Mouse (Mus musculus) neural tube, embryonic 14.5 days (tissue): Measurements from ENCODE around the gene Zdhhc13. TPM values are rescaled to one million over a fixed set of nuclear protein-coding genes. Genes with fewer than 3 reads are reported as not detected.

Experiments
- ATAC-seq: fragments of 200-750 bp; cut with Nextera tagmentation; 2 replicates; pipeline ENCODE4 v1.8.0; 2017; ENCODE audit warnings: low read depth, mild to moderate bottlenecking, moderate TSS enrichment, moderate library complexity
- H3K27ac ChIP-seq: fragments of 300-500 bp; sonication (generic); 2 replicates; pipeline ENCODE4 v1.5.1; 2014; ENCODE audit warnings: low read depth, mild to moderate bottlenecking, control low read depth, low read length, moderate library complexity, mixed read lengths
- H3K27me3 ChIP-seq: fragments of 300-500 bp; sonication (generic); 2 replicates; pipeline ENCODE4 v1.6.1; 2014; ENCODE audit warnings: low read length; ENCODE audit not compliant: control insufficient read depth, insufficient read depth
- H3K36me3 ChIP-seq: fragments of 300-500 bp; sonication (generic); 2 replicates; pipeline ENCODE4 v1.6.1; 2014; ENCODE audit warnings: low read length, mixed read lengths; ENCODE audit not compliant: control insufficient read depth, insufficient read depth
- H3K4me1 ChIP-seq: fragments of 300-500 bp; sonication (generic); 2 replicates; pipeline ENCODE4 v1.6.1; 2014; ENCODE audit warnings: low read length; ENCODE audit not compliant: control insufficient read depth, insufficient read depth
- H3K4me2 ChIP-seq: fragments of 300-500 bp; sonication (generic); 2 replicates; pipeline ENCODE4 v1.6.1; 2014; ENCODE audit warnings: mild to moderate bottlenecking, low read depth, low read length, control low read depth
- H3K4me3 ChIP-seq: fragments of 300-500 bp; sonication (generic); 2 replicates; pipeline ENCODE4 v1.5.1; 2014; ENCODE audit warnings: low read depth, low read length, control low read depth, mixed read lengths
- H3K9ac ChIP-seq: fragments of 300-500 bp; sonication (generic); replicated peaks from 2 replicates; pipeline ENCODE4 v1.6.1; 2014; ENCODE audit warnings: low read depth, mild to moderate bottlenecking, control low read depth, low read length, mixed read lengths
- H3K9me3 ChIP-seq: fragments of 300-500 bp; sonication (generic); 2 replicates; pipeline ENCODE4 v1.6.1; 2016; ENCODE audit warnings: low read length; ENCODE audit not compliant: control insufficient read depth
- WGBS: fragments of 180-500 bp; shearing (Covaris S2); extraction: QIAGEN DNeasy Blood & Tissue Kit; methylation state at CpG from one replicate; pipeline ENCODE4 v1.1.7; 2014; 5-methylcytosine and 5-hydroxymethylcytosine counted together
- polyA plus RNA-seq: library from polyadenylated mRNA; unstranded; fragments of >200 nt; fragmentation: Nextera tagmentation; extraction: Ambion mirVana; gene quantifications from 2 replicates; pipeline ENCODE4 v1.2.1, GENCODE M21; 2014

The Zdhhc13 gene
- polyA plus RNA-seq, 1 experiment from 2014 or later = 48.1 TPM

GRCm38 (mm10) chr7:48806587-48806986 lies 17.8 kb downstream of the Zdhhc13 start:
- Histone ChIP-seq H3K27me3 (no peaks in the 10 kb centered on the region), H3K9me3 (no peaks in the 10 kb centered on the region), H3K4me1 (no peaks in the 10 kb centered on the region), H3K27ac (no peak overlapping the region), H3K36me3 (peaks cover 40% of the 10 kb centered on the region), H3K4me2 (no peak overlapping the region), H3K4me3 (no peak overlapping the region), H3K9ac (no peak overlapping the region)
- WGBS = 95% methylated on average over 4 of the region's 4 CpGs
- no peak for ATAC-seq

GRCm38 (mm10) chr7:48810652-48811051 lies 21.8 kb downstream of the Zdhhc13 start:
- Histone ChIP-seq H3K27ac (no peak overlapping the region), H3K9ac (no peak overlapping the region), H3K9me3 (no peaks in the 10 kb centered on the region), H3K4me3 (no peak overlapping the region), H3K4me1 (no peaks in the 10 kb centered on the region), H3K4me2 (no peak overlapping the region), H3K36me3 (peaks cover 28% of the 10 kb centered on the region), H3K27me3 (no peaks in the 10 kb centered on the region)
- ATAC-seq = no peak
- WGBS = 100% methylated on average over 1 of the region's 1 CpGs

- Histone ChIP-seq H3K27me3 (no peaks in the 10 kb centered on the region), H3K4me2 (no peak overlapping the region), H3K36me3 (peaks cover 20% of the 10 kb centered on the region; the same call in 1 of the 2 replicates), H3K27ac (no peak overlapping the region), H3K9me3 (no peaks in the 10 kb centered on the region), H3K4me3 (no peak overlapping the region), H3K9ac (no peak overlapping the region), H3K4me1 (no peaks in the 10 kb centered on the region)
- ATAC-seq = no peak
Observed at GRCm38 (mm10) chr7:48812358-48812757, 23.6 kb downstream of the Zdhhc13 start.

GRCm38 (mm10) chr7:48813594-48813993 lies 24.8 kb downstream of the Zdhhc13 start:
- Histone ChIP-seq H3K9me3 (no peaks in the 10 kb centered on the region), H3K27ac (no peak overlapping the region), H3K4me3 (no peak overlapping the region), H3K4me1 (no peaks in the 10 kb centered on the region), H3K27me3 (no peaks in the 10 kb centered on the region), H3K4me2 (no peak overlapping the region), H3K9ac (no peak overlapping the region), H3K36me3 (peaks cover 14% of the 10 kb centered on the region)
- WGBS = 83% methylated on average over 1 of the region's 1 CpGs
- ATAC-seq = no peak

GRCm38 (mm10) chr7:48821654-48822053 lies 32.9 kb downstream of the Zdhhc13 start:
- no peaks in the 10 kb centered on the region for H3K4me1 ChIP-seq
- H3K9me3 ChIP-seq = no peaks in the 10 kb centered on the region
- no peak overlapping the region for H3K27ac ChIP-seq
- H3K4me3 ChIP-seq = no peak overlapping the region
- H3K36me3 ChIP-seq = peaks cover 44% of the 10 kb centered on the region
- no peak overlapping the region for H3K9ac ChIP-seq
- H3K4me2 ChIP-seq = no peak overlapping the region
- no peaks in the 10 kb centered on the region for H3K27me3 ChIP-seq
- no peak for ATAC-seq
- 92% methylated on average over 5 of the region's 5 CpGs for WGBS

GRCm38 (mm10) chr7:48823621-48824020 lies 34.8 kb downstream of the Zdhhc13 start:
- no peaks in the 10 kb centered on the region for H3K9me3 ChIP-seq
- H3K4me1 ChIP-seq = no peaks in the 10 kb centered on the region
- H3K9ac ChIP-seq = no peak overlapping the region
- peaks cover 51% of the 10 kb centered on the region for H3K36me3 ChIP-seq
- no peak overlapping the region for H3K4me3 ChIP-seq
- 95% methylated on average over 3 of the region's 3 CpGs for WGBS
- H3K4me2 ChIP-seq = no peak overlapping the region
- H3K27ac ChIP-seq = no peak overlapping the region
- ATAC-seq = no peak
- H3K27me3 ChIP-seq = no peaks in the 10 kb centered on the region

GRCm38 (mm10) chr7:48824671-48825070 lies 35.9 kb downstream of the Zdhhc13 start:
- no peaks in the 10 kb centered on the region for H3K4me1 ChIP-seq
- no peaks in the 10 kb centered on the region for H3K9me3 ChIP-seq
- WGBS = 90% methylated on average over 1 of the region's 1 CpGs
- ATAC-seq = no peak
- H3K4me2 ChIP-seq = no peak overlapping the region
- no peak overlapping the region for H3K27ac ChIP-seq
- H3K27me3 ChIP-seq = no peaks in the 10 kb centered on the region
- no peak overlapping the region for H3K9ac ChIP-seq
- no peak overlapping the region for H3K4me3 ChIP-seq
- peaks cover 45% of the 10 kb centered on the region; the same call in 1 of the 2 replicates for H3K36me3 ChIP-seq

GRCm38 (mm10) chr7:48825170-48825569 lies 36.4 kb downstream of the Zdhhc13 start:
- no peaks in the 10 kb centered on the region for H3K4me1 ChIP-seq
- H3K4me3 ChIP-seq = no peak overlapping the region
- no peak overlapping the region for H3K27ac ChIP-seq
- H3K9me3 ChIP-seq = no peaks in the 10 kb centered on the region
- peaks cover 45% of the 10 kb centered on the region; the same call in 1 of the 2 replicates for H3K36me3 ChIP-seq
- no peak overlapping the region for H3K4me2 ChIP-seq
- no peaks in the 10 kb centered on the region for H3K27me3 ChIP-seq
- ATAC-seq = no peak
- WGBS = 94% methylated on average over 6 of the region's 6 CpGs
- H3K9ac ChIP-seq = no peak overlapping the region

- Histone ChIP-seq H3K4me3 (no peak overlapping the region), H3K27ac (no peak overlapping the region), H3K4me2 (no peak overlapping the region), H3K36me3 (peaks cover 28% of the 10 kb centered on the region; the same call in 1 of the 2 replicates), H3K4me1 (no peaks in the 10 kb centered on the region), H3K9ac (no peak overlapping the region), H3K27me3 (peaks cover 19% of the 10 kb centered on the region; the same call in 1 of the 2 replicates), H3K9me3 (no peaks in the 10 kb centered on the region)
- ATAC-seq = no peak
- 90% methylated on average over 5 of the region's 5 CpGs for whole genome bisulfite sequencing
Observed at GRCm38 (mm10) chr7:48829177-48829910, 40.5 kb downstream of the Zdhhc13 start.
